Mouse (Mus musculus): ENCODE data around the gene Hsd17b14. TPM values are rescaled to one million over a fixed set of nuclear protein-coding genes. Genes with fewer than 3 reads are reported as not detected.

Hsd17b14 gene
- total RNA-seq, 2 experiments from 2014 or later = 0.54 TPM; not detected in 1

DNA sequence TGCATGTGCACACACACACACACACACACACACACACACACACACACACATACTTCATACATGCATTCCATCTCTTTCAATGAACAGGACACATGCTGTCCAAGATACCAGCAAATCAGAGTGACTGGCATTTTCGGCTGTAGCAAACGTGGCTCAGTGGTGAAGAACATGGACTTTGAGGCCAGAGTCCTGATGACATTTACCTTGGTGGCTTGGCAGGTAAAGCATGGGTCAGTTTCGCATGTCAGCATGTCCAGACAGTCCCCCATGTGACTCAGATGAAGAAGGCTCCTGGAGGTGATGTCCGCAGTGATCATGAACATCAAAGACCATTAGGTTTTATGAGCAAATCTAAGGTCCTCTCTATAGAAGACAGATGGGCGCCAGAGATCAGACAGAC lies 42.3 kb downstream of the Hsd17b14 start:
- no peak for DNase-seq (ENCODE audit: extremely low spot score in 1 of 2, low spot score in 1 of 2)

- no peak for DNase-seq (ENCODE audit: extremely low spot score in 1 of 2, low spot score in 1 of 2)
Observed at GRCm38 (mm10) chr7:45597527-45597926, 42.8 kb downstream of the Hsd17b14 start.

DNA sequence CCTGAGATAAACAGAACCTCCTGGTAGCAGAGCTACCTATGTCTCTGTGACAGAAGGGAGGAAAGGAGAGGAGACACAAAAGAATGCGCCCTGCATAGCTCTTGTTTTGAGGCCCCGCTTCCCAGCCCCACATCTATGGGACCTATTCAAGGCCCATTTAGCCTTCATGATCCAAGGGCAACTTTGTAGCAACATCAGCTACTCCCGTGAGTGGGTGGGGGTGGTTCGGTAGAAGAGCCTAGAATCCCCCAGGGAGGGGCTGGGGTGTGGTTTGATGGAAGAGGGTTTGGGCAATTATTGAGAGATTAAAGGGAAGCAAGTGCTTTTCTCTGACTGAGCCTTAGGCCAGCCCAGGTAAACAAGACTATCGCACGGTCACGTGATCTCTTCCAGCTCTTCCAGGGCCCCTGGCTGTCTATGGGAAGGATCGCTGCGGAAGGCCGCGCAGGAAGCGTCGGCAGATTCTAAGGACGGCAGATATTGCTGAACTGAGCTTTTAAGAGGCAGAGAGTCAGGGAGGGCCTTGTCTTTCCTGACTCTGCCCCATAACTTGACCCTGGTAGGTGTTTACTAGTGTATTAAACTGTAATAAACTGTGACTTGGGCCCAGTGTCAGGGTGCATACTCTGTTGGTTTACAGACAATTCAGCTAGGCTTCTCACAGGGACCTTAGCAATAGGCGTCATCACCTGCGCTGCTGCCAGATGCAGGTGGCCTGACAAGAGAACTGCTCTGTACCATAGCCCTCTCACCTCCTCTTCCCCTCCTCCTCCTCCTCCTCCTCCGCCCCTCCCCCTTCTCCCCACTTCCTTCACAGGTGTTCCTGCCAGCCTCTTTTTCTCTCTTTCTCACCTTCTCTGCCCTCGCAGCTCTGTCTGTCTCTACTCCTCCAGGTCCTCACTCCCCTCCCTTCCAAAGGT lies 44.5 kb downstream of the Hsd17b14 start:
- DNase-seq (ENCODE audit: extremely low spot score in 1 of 2, low spot score in 1 of 2) = no peak

- no peak for DNase-seq (ENCODE audit: extremely low spot score in 1 of 2, low spot score in 1 of 2)
Observed at GRCm38 (mm10) chr7:45605704-45606289, 51.1 kb downstream of the Hsd17b14 start.

DNA sequence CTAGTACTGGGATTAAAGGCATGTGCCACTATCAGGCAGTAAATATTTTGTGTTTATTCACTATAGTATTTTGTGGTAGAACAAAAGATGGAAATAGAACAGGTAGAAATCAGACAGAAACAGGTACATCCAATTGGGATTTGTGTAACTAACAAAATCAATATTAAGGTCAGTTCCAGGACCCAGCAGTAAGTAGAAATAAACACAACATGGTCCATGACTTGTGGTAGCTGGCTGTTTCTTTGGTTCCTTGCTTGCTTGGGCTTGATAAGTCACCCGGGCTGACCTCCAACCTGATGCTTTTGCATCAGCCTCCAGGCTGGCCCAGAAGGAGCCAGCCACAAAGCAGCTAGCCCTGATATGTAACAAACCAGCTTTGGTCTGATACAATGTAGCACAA lies 54.8 kb downstream of the Hsd17b14 start:
- DNase-seq (ENCODE audit: extremely low spot score in 1 of 2, low spot score in 1 of 2) = no peak

DNA sequence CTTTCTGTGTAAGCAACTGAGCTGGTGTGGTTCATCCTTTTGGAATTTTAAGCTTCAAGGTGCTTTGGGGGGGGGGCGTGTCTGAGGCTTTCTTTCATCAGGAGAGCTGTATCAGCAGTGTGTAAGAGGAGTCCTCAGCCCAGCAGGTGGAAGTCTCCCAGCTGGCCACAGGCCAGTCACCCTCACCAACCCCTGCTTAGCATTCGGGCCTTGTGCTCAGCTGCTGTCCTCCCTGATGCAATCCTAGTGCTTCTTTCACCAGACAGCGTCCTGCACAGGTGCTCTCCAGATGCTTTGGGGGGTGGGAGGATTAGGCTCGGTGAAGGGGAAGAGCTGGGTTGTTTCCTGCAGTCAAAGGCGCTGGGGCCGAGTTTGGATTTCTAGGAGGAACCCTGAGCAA lies 61.6 kb downstream of the Hsd17b14 start:
- DNase-seq (ENCODE audit: extremely low spot score in 1 of 2, low spot score in 1 of 2) = no peak

GRCm38 (mm10) chr7:45617042-45617695 lies 62.5 kb downstream of the Hsd17b14 start, which contains the start of gene Fut1:
Gene Fut1 (plus strand): TSS chr7:45617289.
- DNase-seq (ENCODE audit: extremely low spot score in 1 of 2, low spot score in 1 of 2) = no peak

Other genes with a start within 250 kb of the Hsd17b14 start
- gene Trpm4, start 221.1 kb upstream of the Hsd17b14 start, total RNA-seq (2021) = 10 to 100 TPM; 14.1 to 18.5 TPM
- under 1 TPM in 1 of 2 experiments, not detected in 1; 0.17 TPM for gene Hrc, start 219.6 kb upstream of the Hsd17b14 start, total RNA-seq (2021)
- 100 to 1,000 TPM; 129 to 134 TPM for gene Ppfia3, start 187.9 kb upstream of the Hsd17b14 start, total RNA-seq (2021)
- 100 to 1,000 TPM; 151 to 155 TPM for gene Lin7b, start 184.3 kb upstream of the Hsd17b14 start, total RNA-seq (2021)
- 100 to 1,000 TPM; 288 to 443 TPM for gene Snrnp70, start 159.2 kb upstream of the Hsd17b14 start, total RNA-seq (2021)
- not detected for gene Kcna7, start 149.2 kb upstream of the Hsd17b14 start, total RNA-seq (2021)
- under 1 TPM in 1 of 2 experiments, not detected in 1; 0.22 TPM for gene Ntf5, start 141.2 kb upstream of the Hsd17b14 start, total RNA-seq (2021)
- under 1 TPM in 1 of 2 experiments, not detected in 1; 0.57 TPM for gene Lhb, start 134.1 kb upstream of the Hsd17b14 start, total RNA-seq (2021)
- 10 to 100 TPM; 13.9 to 16.5 TPM for gene Gys1, start 120.0 kb upstream of the Hsd17b14 start, total RNA-seq (2021)
- 10 to 100 TPM; 34.3 to 40.6 TPM for gene Ruvbl2, start 116.8 kb upstream of the Hsd17b14 start, total RNA-seq (2021)
- gene Ftl1, start 95.0 kb upstream of the Hsd17b14 start, total RNA-seq (2021) = 100 to 1,000 TPM; 204 to 228 TPM
- 10 to 100 TPM; 81.6 to 82.1 TPM for gene Bax, start 88.0 kb upstream of the Hsd17b14 start, total RNA-seq (2021)
- gene Tulp2, start 73.0 kb upstream of the Hsd17b14 start, total RNA-seq (2021) = not detected
- gene Gm45808, start 68.1 kb upstream of the Hsd17b14 start, total RNA-seq (2021) = 1 to 10 TPM in 1 of 2 experiments, under 1 TPM in 1; 0.63 to 1.1 TPM
- 1 to 10 TPM; 3.1 to 5.7 TPM for gene Dhdh, start 66.1 kb upstream of the Hsd17b14 start, total RNA-seq (2021)
- gene Nucb1, start 44.5 kb upstream of the Hsd17b14 start, total RNA-seq (2021) = 100 to 1,000 TPM; 102 to 105 TPM
- gene Ppp1r15a, start 28.6 kb upstream of the Hsd17b14 start, total RNA-seq (2021) = 10 to 100 TPM; 19.6 to 21.6 TPM
- under 1 TPM; 0.47 TPM for gene Plekha4, start 28.6 kb upstream of the Hsd17b14 start, total RNA-seq (2021)
- 10 to 100 TPM; 20.5 to 23.4 TPM for gene Bcat2, start 15.3 kb downstream of the Hsd17b14 start, total RNA-seq (2021)
- not detected for gene Fgf21, start 60.6 kb downstream of the Hsd17b14 start, total RNA-seq (2021)
- gene Fut1, start 62.4 kb downstream of the Hsd17b14 start, total RNA-seq (2021) = not detected
- not detected for gene Izumo1, start 66.9 kb downstream of the Hsd17b14 start, total RNA-seq (2021)
- gene Rasip1, start 72.6 kb downstream of the Hsd17b14 start, total RNA-seq (2021) = 1 to 10 TPM; 6.1 to 6.5 TPM
- 1 to 10 TPM; 3.1 to 3.4 TPM for gene Mamstr, start 85.1 kb downstream of the Hsd17b14 start, total RNA-seq (2021)
- under 1 TPM; 0.31 to 0.32 TPM for gene Fut2, start 111.5 kb downstream of the Hsd17b14 start, total RNA-seq (2021)
- gene Ntn5, start 129.1 kb downstream of the Hsd17b14 start, total RNA-seq (2021) = 1 to 10 TPM; 3.4 to 4.5 TPM
- under 1 TPM; 0.80 to 0.86 TPM for gene Sec1, start 139.5 kb downstream of the Hsd17b14 start, total RNA-seq (2021)
- 100 to 1,000 TPM; 164 to 190 TPM for gene Car11, start 144.9 kb downstream of the Hsd17b14 start, total RNA-seq (2021)
- gene Dbp, start 150.2 kb downstream of the Hsd17b14 start, total RNA-seq (2021) = 10 to 100 TPM; 65.3 to 80.4 TPM
- gene Rpl18, start 160.6 kb downstream of the Hsd17b14 start, total RNA-seq (2021) = 100 to 1,000 TPM; 342 to 393 TPM
- gene Sphk2, start 163.1 kb downstream of the Hsd17b14 start, total RNA-seq (2021) = 10 to 100 TPM; 33.7 to 34.7 TPM
- gene Fam83e, start 166.3 kb downstream of the Hsd17b14 start, total RNA-seq (2021) = under 1 TPM; 0.12 to 0.21 TPM
- not detected for gene Spaca4, start 170.9 kb downstream of the Hsd17b14 start, total RNA-seq (2021)
- gene Lmtk3, start 228.8 kb downstream of the Hsd17b14 start, total RNA-seq (2021) = 100 to 1,000 TPM; 256 to 314 TPM
- gene Sult2b1, start 229.8 kb downstream of the Hsd17b14 start, total RNA-seq (2021) = 1 to 10 TPM; 6.8 to 9.1 TPM